Mouse (Mus musculus): Measurements from ENCODE around the gene Actn1.

GRCm38 (mm10) chr12:80227835-80228234 is 32.3 kb downstream of the Actn1 start:
- no peak for TF ChIP-seq MAX (IDR thresholded peaks at IDR 0.05; ENCODE audit: low read length)
- TF ChIP-seq CTCF (conservative IDR thresholded peaks at IDR 0.05 in 1 of 2, IDR thresholded peaks at IDR 0.05 in 1 of 2; ENCODE audit: low read depth in 2 of 2, low read length in 2 of 2): no peak
- TF ChIP-seq POLR2A (IDR thresholded peaks at IDR 0.05; ENCODE audit: low read depth, low read length): no peak
- TF ChIP-seq UBTF (IDR thresholded peaks at IDR 0.05; ENCODE audit: low read depth, low read length): no peak
- no peak for TF ChIP-seq ELF1 (IDR thresholded peaks at IDR 0.05; ENCODE audit: low read depth, low read length)
